Mouse (Mus musculus): ENCODE data around the gene Mipep.

The Mipep gene

DNA sequence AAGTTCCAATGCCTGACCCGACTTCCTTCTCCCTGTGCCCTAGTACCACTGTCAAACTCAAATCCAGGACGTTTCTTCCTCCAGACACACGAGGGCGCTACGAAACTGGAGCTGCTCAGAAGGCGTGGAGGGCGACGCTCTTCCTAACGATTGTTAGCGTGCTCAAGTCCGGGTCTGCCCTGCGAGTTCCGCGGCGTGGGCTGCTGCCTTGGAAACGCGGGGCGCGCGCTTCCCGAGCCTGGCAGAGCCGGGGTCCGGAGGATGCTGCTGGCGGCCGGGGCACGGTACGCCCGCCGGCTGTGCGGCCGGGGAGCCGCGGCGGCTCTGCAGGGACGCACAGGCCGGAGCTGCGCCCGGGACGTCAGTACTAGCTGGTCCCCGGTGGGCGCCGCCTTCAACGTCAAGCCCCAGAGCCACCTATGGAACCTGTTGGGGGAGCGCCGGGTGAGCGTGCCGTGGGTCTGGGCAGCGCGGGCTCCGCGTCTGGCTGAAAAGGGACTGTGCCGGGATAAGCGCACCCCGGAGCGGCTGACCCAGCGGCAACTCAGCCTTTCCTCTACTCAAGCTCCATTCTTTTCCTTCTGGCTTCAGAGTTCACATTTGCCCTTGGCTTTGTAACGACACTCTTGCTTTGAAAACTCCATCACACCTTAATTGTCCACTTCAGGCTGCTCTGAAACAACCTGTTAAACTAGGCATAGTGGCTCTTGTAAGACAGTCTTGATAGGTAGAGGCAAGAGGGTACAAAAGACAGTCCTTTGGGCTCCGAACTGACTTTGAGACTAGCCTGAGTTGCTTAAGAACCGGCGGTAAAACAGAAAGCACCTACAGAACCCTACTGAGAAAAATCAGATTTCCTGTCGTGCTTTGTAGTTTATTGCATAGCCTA is at the start of gene Mipep:
Mipep (plus strand) TSS at position 147 of the 889 bp plus-strand sequence.
- DNase-seq: peak; percentile 87

- no peak for DNase-seq
Observed at GRCm38 (mm10) chr14:60735206-60735605, 49.2 kb upstream of the Mipep start.

DNA sequence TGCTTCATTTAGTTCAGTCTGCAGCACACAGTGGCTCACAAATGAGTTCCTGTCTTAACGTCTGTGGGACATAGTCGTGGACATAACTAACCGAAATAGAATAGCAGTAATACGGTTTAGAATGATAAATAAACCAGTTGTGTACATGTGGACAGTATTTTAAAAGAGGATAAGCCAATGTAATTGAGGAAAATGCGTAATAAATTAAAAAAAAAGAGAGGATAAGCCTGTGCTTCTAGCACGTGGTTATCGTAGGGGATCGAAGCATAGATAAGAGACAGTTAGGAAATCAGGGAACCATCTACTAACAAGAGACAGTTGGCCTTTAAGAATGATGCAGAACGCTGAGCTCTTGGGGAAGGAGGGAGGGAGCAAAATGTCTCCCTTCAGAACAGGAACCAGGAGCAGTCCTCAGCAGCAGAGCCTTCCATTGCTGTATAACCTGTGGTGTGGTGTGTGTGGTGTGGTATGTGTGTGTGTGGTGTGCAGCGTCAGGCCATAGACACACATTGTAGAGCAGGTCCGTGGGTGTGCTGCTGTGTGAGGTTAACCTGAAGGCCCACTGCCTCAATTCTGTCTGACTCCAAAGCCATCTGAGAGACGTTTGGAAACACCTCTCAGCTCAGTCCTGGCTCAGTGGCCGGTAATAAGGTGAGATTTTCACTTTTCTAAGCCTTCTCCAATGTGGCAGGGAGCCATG is 48.4 kb upstream of the Mipep start:
- no peak for DNase-seq

DNA sequence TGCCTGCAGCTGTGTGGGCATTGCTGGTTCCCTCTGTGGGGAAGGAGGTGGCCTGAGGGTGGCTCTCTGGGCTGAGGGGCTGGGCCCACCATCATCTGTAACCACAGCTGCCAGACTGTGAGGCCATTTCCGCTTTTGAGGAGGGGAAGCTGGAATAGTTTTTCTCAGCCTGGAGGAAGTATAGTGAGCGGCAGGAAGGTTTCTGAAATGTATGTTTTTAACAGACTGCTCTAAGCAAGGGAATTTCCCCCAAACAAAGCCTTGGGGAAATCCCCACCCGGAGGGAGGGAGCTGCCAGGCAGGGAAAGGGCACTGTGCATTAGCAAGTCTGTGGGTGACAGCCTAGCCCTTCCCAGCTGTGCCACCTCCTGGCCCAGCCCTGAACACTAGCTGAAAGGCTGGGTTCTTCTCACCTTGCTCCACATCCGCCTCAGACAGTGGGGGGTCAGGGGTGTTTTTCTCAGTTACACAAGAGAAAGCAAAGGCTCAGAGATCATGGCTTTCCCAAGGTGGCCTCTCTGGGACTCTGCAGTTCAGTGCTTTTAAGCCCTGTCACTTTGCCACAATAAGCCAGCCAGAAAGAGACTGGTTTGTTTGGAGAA is 47.7 kb upstream of the Mipep start:
- peak; percentile 86 for DNase-seq

- no peak for DNase-seq
Observed at GRCm38 (mm10) chr14:60737202-60737611, 47.2 kb upstream of the Mipep start.

GRCm38 (mm10) chr14:60738434-60738938 is 45.9 kb upstream of the Mipep start:
- peak; percentile 75 for DNase-seq

- DNase-seq: no peak
Observed at GRCm38 (mm10) chr14:60739155-60739554, 45.2 kb upstream of the Mipep start.

- no peak for DNase-seq
Observed at GRCm38 (mm10) chr14:60739616-60740015, 44.8 kb upstream of the Mipep start.

DNA sequence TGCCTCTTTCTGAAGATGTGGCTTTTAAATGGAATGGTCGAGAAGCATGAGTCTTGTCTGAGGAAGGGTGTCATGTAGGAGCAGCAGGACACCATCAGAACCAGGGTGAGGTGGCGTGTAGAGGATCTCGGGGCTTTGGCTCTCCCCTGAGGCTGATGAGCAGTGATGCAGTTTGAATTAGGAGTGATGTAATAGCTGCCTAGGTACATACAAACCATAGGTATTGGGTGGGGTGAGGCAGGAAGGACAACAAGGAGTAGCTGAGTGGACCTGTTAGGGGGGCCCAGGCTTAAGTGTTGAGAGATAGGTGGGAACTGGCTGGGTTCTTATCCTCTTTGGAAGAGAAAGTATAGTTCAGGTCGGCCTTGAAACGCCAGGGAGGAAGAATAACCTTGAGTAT is 43.9 kb upstream of the Mipep start:
- no peak for DNase-seq

- DNase-seq: no peak
Observed at GRCm38 (mm10) chr14:60741033-60741432, 43.3 kb upstream of the Mipep start.

DNA sequence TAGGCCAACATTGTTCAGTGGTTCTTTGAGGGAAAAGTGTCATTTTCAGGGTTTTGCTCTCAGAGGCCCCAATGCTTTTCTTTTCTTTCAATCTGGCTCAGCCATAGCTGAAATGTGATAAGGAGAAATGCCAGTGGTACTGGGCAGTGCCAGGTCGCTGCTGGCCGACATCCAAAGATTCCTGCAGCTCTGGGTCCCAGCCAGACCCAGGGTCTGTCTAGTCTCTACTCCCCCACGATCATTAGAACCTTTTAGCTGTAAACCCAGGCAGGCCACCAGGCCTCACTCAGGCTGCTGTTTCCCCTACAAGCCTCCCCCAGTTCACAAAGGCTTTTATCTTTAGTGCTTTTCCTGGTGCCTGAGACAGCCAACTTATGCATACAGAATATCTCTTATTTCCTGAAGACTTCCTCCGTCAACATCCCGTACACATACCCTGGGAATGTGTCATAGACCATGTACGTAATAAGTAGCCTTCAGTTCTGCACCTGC is 42.8 kb upstream of the Mipep start:
- DNase-seq: no peak

- DNase-seq: no peak
Observed at GRCm38 (mm10) chr14:60743681-60744080, 40.7 kb upstream of the Mipep start.

- no peak for DNase-seq
Observed at GRCm38 (mm10) chr14:60745201-60745600, 39.2 kb upstream of the Mipep start.

GRCm38 (mm10) chr14:60746141-60746540 is 38.2 kb upstream of the Mipep start:
- no peak for DNase-seq

DNA sequence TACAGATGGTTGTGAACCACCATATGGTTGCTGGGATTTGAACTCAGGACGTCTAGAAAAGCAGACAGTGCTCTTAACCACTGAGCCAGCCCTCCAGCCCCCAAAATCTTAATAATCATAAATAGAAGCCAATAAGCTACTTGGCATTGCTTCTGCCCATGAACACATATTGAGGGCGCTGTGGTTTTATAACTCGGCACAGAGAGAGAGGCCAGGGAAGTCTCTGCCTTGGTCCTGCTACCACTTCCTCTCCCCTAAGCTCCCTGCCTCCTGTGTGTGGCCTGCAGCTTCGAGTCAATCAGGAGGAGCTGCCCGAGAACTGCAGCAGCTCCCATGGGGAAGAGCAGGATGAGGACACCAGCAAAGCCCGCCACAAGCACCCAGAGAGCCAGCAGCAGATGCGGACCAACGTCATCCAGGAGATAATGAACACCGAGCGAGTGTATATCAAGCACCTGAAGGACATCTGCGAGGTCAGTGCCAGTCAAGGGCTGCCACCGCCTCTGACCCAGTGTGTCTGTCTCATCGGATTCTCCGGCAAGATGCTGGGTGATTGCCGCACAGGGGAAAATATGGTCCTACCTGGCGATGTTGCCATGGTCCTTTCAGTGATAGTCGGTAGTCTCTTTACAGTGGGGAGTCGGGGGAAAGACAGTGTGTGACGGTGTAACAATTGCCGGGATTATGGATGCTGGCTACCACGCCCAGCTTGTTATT is 37.1 kb upstream of the Mipep start:
- no peak for DNase-seq

DNA sequence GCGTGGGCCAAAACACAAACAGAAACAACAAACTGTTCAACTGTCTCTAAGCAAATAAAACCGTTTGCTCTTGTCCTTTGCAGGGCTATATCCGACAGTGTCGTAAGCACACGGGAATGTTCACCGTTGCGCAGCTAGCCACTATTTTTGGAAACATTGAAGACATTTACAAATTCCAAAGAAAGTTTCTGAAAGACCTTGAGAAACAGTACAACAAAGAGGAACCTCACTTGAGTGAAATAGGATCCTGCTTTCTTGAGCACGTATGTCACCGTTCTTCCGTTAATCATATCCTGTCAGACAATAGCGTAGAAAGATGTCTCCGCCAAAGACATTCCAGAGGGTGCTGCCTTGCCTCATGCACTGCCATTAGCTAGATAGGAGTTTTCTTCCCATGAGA is 34.5 kb upstream of the Mipep start:
- no peak for DNase-seq

DNA sequence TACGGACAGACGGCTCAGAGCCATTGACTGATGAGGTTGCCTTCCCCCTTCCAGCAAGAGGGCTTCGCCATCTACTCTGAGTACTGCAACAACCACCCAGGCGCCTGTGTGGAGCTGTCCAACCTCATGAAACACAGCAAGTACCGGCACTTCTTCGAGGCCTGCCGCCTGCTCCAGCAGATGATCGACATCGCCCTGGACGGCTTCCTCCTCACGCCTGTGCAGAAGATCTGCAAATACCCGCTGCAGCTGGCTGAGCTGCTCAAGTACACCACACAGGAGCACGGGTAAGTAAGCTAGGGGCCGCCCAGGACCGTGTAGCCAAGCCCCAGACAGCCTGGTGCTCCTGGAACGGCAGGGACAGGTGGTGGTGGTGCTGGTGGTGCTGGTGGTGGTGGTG is 32.8 kb upstream of the Mipep start:
- DNase-seq: no peak

GRCm38 (mm10) chr14:60752892-60753800 is 31.2 kb upstream of the Mipep start:
- no peak for DNase-seq

DNA sequence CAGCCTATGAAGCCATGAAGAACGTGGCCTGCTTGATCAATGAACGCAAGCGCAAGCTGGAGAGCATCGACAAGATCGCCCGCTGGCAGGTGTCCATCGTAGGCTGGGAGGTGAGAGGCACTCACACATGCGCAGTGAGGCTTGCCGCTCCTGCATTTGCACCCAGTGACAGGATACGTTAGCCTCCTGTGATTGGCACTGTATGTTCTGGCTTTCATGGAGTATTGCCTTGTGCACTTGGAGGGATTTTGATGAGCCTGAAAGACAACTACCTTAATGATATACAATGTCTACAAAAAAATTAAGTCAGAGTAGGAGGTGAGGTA is 30.6 kb upstream of the Mipep start:
- DNase-seq: no peak

DNA sequence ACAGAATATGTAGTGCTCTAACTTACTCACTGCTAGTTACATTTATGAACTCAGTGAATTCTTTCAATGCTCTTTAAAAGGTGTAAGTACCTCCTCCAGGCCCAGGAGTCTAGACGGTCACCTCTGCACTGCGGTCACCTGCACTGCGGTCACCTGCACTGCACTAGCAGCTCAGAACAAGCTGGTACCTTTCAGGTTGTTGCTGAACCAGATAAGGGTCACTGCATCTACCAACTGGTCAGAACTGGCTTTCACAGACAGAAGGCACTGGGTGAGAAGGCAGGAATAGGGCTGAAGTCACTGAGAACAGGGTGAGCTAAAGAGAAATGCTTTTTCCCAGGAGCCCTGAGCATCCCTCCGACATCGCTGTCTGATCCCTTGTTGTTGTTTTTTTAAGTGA is 29.7 kb upstream of the Mipep start:
- no peak for DNase-seq

- no peak for DNase-seq
Observed at GRCm38 (mm10) chr14:60756271-60756670, 28.1 kb upstream of the Mipep start.

- DNase-seq: peak; percentile 81
Observed at GRCm38 (mm10) chr14:60757265-60757664, 27.1 kb upstream of the Mipep start.

Measured in layer of hippocampus, adult 9-11 months (tissue).